Mouse (Mus musculus): ENCODE results near the gene Prr15. TPM values are rescaled to one million over a fixed set of nuclear protein-coding genes. Genes with fewer than 3 reads are reported as not detected.

The Prr15 gene
- polyA plus RNA-seq, 1 experiment from 2014 or later = 14.4 TPM

DNA sequence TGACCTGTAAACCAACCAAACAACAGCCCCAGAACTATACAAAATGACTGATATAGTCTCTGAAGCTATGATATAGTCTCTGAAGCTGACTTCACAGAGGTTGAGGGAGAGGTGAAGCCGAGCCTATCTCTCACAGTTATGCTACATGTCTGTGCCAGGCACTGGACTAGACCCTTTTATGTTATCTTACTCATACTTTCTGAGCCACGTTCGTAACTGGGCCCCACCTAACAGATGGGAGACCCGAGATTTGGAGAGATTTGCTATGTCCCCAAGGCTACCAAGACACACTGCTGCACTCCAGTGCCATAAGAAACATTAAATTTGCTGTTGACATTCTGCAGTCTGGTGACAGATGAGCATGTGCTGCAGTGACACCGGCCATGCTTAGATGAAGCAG, 41.0 kb downstream of the Prr15 start:
- Histone ChIP-seq H3K4me2 (ENCODE audit: low read depth, low read length) (no peak overlapping the region), H3K9me3 (replicated peaks; ENCODE audit: control insufficient read depth, low read length) (no peaks in the 10 kb centered on the region), H3K4me3 (ENCODE audit: low read length) (no peak overlapping the region), H3K4me1 (ENCODE audit: control insufficient read depth, insufficient read depth, low read length) (no peaks in the 10 kb centered on the region), H3K9ac (ENCODE audit: low read length) (no peak overlapping the region), H3K27me3 (ENCODE audit: control insufficient read depth, insufficient read depth, low read length) (no peaks in the 10 kb centered on the region), H3K27ac (ENCODE audit: low read length) (no peak overlapping the region), H3K36me3 (ENCODE audit: control insufficient read depth, insufficient read depth) (no peaks in the 10 kb centered on the region)
- no peak for ATAC-seq (replicated peaks; ENCODE audit: extremely low read depth, insufficient read depth, low FRiP score)
- 63% methylated on average over 5 of the region's 5 CpGs for WGBS

DNA sequence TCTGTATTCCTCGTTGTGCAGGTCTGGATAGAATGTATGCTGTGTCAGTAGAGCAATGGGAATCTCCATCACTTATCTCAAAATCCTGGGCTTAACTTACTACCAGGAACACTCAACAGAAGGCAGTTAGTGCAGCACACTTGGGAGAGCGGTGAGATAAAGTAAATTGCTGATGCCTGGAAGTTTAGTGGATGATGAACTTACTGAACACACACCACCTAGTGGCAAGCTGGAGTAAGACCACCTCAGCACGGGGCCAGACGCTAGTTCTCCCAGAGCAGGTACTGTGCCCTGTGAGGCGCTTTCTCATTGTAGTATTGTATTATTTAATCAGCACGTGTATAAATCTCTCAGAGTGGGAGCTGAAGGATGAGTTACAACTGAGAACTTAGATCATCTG, 42.4 kb downstream of the Prr15 start:
- Histone ChIP-seq H3K27ac (ENCODE audit: low read length) (no peak overlapping the region), H3K27me3 (ENCODE audit: control insufficient read depth, insufficient read depth, low read length) (no peaks in the 10 kb centered on the region), H3K4me2 (ENCODE audit: low read depth, low read length) (peak overlapping the region; percentile 21; the same call in 1 of the 2 replicates), H3K4me1 (ENCODE audit: control insufficient read depth, insufficient read depth, low read length) (peaks cover 4% of the 10 kb centered on the region; the same call in 1 of the 2 replicates), H3K36me3 (ENCODE audit: control insufficient read depth, insufficient read depth) (no peaks in the 10 kb centered on the region), H3K9ac (ENCODE audit: low read length) (no peak overlapping the region), H3K4me3 (ENCODE audit: low read length) (no peak overlapping the region), H3K9me3 (replicated peaks; ENCODE audit: control insufficient read depth, low read length) (no peaks in the 10 kb centered on the region)
- 9% methylated on average over 6 of the region's 6 CpGs for WGBS
- ATAC-seq (replicated peaks; ENCODE audit: extremely low read depth, insufficient read depth, low FRiP score) = peak; percentile 47; the same call in 1 of the 2 replicates

DNA sequence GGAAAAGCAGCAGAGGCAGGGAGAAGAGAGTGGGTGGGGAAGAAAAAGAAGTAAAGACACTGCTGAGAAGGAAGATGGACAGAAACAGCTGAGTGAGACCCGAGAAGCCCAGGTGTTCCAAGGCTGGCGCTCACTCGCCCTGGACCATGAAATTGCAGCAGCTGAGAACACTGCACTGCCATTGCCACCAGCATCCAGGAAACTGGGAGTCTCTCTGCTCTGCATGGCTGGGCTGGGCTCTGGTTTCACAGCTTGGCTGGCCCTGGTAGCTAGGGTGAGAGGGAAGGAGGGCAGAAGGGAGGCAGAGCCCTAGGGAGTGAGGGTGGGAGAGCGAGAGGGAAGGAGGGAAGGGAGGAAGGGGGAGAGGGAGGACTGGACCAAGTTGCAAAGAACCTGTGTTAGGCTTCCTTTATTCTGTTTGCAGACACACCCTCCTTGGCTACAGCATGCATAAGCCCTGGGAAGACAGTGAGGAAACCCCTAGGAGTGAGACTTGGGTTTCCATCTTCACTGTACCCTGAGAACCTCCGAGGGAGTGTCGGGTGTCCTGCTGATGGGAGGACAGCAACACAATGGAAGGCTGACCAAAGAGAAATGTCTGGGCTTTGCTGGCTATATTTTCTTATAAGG, 44.4 kb downstream of the Prr15 start:
- H3K27me3 ChIP-seq (ENCODE audit: control insufficient read depth, insufficient read depth, low read length) = no peaks in the 10 kb centered on the region
- 66% methylated on average over 6 of the region's 6 CpGs for WGBS
- H3K9me3 ChIP-seq (replicated peaks; ENCODE audit: control insufficient read depth, low read length) = no peaks in the 10 kb centered on the region
- no peak overlapping the region for H3K9ac ChIP-seq (ENCODE audit: low read length)
- H3K4me3 ChIP-seq (ENCODE audit: low read length) = no peak overlapping the region
- no peaks in the 10 kb centered on the region for H3K36me3 ChIP-seq (ENCODE audit: control insufficient read depth, insufficient read depth)
- H3K4me2 ChIP-seq (ENCODE audit: low read depth, low read length) = no peak overlapping the region
- ATAC-seq (replicated peaks; ENCODE audit: extremely low read depth, insufficient read depth, low FRiP score) = no peak
- no peak overlapping the region for H3K27ac ChIP-seq (ENCODE audit: low read length)
- H3K4me1 ChIP-seq (ENCODE audit: control insufficient read depth, insufficient read depth, low read length) = peaks cover 4% of the 10 kb centered on the region; the same call in 1 of the 2 replicates

DNA sequence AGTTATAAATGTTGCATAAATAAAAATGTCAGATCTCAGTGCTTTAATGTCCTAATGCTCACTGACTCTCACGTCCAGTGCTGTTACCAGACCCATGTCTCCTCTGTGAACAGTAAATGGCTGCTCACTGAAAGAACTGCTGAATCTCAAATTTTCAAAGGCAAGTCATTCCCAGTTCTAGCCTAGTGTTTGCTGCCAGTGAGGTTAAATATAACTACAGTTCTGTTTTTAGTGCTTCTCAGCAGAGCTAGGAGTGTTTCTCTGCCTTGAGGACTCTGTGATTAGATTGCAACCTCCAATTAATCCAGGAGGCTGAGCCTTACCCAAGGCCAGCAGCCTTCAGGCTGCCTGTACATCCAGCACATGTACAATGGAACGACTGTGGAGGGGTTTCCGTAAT, 46.2 kb downstream of the Prr15 start:
- H3K9ac ChIP-seq (ENCODE audit: low read length) = no peak overlapping the region
- no peak for ATAC-seq (replicated peaks; ENCODE audit: extremely low read depth, insufficient read depth, low FRiP score)
- 46% methylated on average over 3 of the region's 3 CpGs for WGBS

DNA sequence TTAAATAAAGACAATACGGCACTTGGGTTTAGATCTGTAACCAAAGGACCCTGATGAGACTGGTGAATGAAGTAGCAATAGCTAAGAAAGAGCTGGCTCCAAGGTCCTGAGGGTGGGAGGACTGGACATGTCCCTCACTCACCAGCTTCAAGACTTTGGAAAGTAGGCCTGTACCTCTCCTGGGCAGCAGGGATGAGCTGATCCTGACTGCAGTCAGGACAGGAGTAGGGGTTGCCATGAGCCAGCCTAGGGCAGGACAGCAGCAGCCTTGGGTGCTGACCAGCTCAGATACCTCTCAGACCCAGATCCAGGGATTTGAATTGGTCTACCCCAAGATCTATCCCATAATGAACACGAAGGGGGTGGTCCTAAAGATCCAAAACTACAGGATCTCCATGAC, 53.7 kb downstream of the Prr15 start:
- Histone ChIP-seq H3K4me2 (ENCODE audit: low read depth, low read length) (no peak overlapping the region), H3K9me3 (replicated peaks; ENCODE audit: control insufficient read depth, low read length) (no peaks in the 10 kb centered on the region), H3K27ac (ENCODE audit: low read length) (no peak overlapping the region), H3K4me3 (ENCODE audit: low read length) (no peak overlapping the region), H3K27me3 (ENCODE audit: control insufficient read depth, insufficient read depth, low read length) (no peaks in the 10 kb centered on the region), H3K9ac (ENCODE audit: low read length) (no peak overlapping the region), H3K4me1 (ENCODE audit: control insufficient read depth, insufficient read depth, low read length) (no peaks in the 10 kb centered on the region), H3K36me3 (ENCODE audit: control insufficient read depth, insufficient read depth) (no peaks in the 10 kb centered on the region)
- WGBS = 47% methylated on average over 2 of the region's 2 CpGs
- no peak for ATAC-seq (replicated peaks; ENCODE audit: extremely low read depth, insufficient read depth, low FRiP score)

More for the DNA sequence above, 46.2 kb downstream of the Prr15 start:
- Histone ChIP-seq H3K4me3 (ENCODE audit: low read length) (no peak overlapping the region), H3K27me3 (ENCODE audit: control insufficient read depth, insufficient read depth, low read length) (no peaks in the 10 kb centered on the region), H3K4me1 (ENCODE audit: control insufficient read depth, insufficient read depth, low read length) (peaks cover 4% of the 10 kb centered on the region; the same call in 1 of the 2 replicates), H3K4me2 (ENCODE audit: low read depth, low read length) (no peak overlapping the region), H3K9me3 (replicated peaks; ENCODE audit: control insufficient read depth, low read length) (no peaks in the 10 kb centered on the region), H3K36me3 (ENCODE audit: control insufficient read depth, insufficient read depth) (no peaks in the 10 kb centered on the region), H3K27ac (ENCODE audit: low read length) (no peak overlapping the region)

Other genes with a start within 250 kb of the Prr15 start
- 2.8 and 3.6 TPM in 2 replicates for gene Wipf3, start 103.8 kb downstream of the Prr15 start, polyA plus RNA-seq (2015; fragmentation: Nextera tagmentation; extraction: Ambion mirVana)
- 5.1 and 6.3 TPM in 2 replicates for gene Scrn1, start 240.7 kb downstream of the Prr15 start, polyA plus RNA-seq (2015; fragmentation: Nextera tagmentation; extraction: Ambion mirVana)